Mouse (Mus musculus): ENCODE data around the gene Megf11.

DNA sequence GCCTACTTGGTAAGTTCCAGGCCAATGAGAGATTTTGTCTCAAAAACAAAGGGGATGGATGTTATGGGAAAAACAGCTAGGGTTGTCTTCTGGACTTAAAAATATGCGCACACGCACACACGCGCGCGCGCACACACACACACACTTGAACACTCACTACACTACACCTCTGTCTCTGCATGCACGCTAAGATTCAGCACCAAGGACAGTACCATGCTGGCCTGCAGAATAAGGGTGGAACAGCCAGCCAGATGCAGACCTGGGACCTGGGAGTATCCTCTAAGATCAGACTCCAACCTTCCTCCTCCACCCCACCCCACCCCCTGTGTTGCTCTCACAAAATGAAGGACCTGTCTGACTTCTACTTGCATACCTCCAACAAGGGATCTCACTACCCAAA, 239.1 kb downstream of the Megf11 start:
- no peak for TF ChIP-seq CTCF (IDR thresholded peaks at IDR 0.05; ENCODE audit: insufficient read depth, low read length)
- no peak for TF ChIP-seq POLR2A (IDR thresholded peaks at IDR 0.05; ENCODE audit: borderline replicate concordance, extremely low read depth, low read depth, low read length)
